Mouse (Mus musculus) erythroblast, embryonic 14.5 days (primary cell): ENCODE measurements around the gene Tmem176a.

Experiments used
- GATA1 ChIP-seq: IDR thresholded peaks from 2 replicates; pipeline ENCODE4 v1.6.1; 2012; ENCODE audit warnings: low read length, inconsistent platforms, mixed read lengths
- TAL1 ChIP-seq: IDR thresholded peaks from 3 replicates; pipeline ENCODE4 v1.6.1; 2012; ENCODE audit warnings: low read length, inconsistent platforms, mixed read lengths

GRCm38 (mm10) chr6:48840973-48841625, 380 bp downstream of the Tmem176a start, which contains the start of gene Tmem176b:
- TF ChIP-seq GATA1 = no peak
- no peak for TF ChIP-seq TAL1
